Mouse (Mus musculus) common myeloid progenitor, adult 5-6 weeks (primary cell): Measurements from ENCODE around the gene Rars2. TPM values are rescaled to one million over a fixed set of nuclear protein-coding genes. Genes with fewer than 3 reads are reported as not detected.
"Not testable (repeated sequence)": the region's sequence is repeated elsewhere in the genome, so short reads cannot be mapped to it uniquely, and the experiment has no call there.

Experiments used
- ATAC-seq: replicated peaks from 2 replicates; pipeline ENCODE4 v1.8.0; 2016; ENCODE audit warnings: low read depth, mild to moderate bottlenecking, moderate TSS enrichment, inconsistent platforms; ENCODE audit not compliant: poor library complexity, severe bottlenecking
- total RNA-seq: library from RNA; stranded (forward); fragments of 200-1000, 187-1606 nt; gene quantifications from 2 replicates; pipeline ENCODE4 v1.2.3, GENCODE M21; 2017

The Rars2 gene
- total RNA-seq: 36.6 and 46.2 TPM in 2 replicates

DNA sequence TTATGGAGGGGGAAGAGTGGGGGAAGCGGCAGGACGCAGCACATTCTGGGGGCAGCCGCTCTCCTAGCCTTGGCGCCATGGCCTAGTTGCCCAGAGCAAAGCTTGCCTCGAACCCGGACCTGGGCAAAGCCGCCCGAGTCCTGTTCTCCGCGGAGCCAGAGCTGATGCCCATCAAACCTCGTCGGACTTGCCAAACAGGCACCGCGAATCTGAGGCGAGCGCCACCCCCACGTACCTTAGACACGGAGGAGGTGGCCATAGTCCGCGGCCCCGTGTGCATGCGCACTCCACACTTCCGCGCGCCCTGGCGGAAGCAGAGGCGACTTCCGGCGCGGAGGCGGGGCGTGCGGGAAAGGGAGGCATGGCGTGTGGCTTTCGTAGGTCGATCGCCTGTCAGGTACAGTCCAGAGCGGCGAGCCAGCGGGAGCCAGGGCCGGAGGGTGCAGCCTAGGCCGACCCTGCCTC, at the start of gene Rars2, which contains the start of gene Orc3:
Rars2 (plus strand) TSS at position 328 of the 465 bp plus-strand sequence.
Orc3 (minus strand) TSS at position 315 of the 465 bp plus-strand sequence.
- ATAC-seq: peak; percentile 98

- ATAC-seq: no peak
Measured at GRCm38 (mm10) chr4:34566226-34566625, 48.5 kb upstream of the Rars2 start.

- ATAC-seq: no peak
Measured at GRCm38 (mm10) chr4:34572876-34573275, 41.9 kb upstream of the Rars2 start.

- ATAC-seq: peak; percentile 73
Measured at GRCm38 (mm10) chr4:34577028-34577427, 37.7 kb upstream of the Rars2 start.

DNA sequence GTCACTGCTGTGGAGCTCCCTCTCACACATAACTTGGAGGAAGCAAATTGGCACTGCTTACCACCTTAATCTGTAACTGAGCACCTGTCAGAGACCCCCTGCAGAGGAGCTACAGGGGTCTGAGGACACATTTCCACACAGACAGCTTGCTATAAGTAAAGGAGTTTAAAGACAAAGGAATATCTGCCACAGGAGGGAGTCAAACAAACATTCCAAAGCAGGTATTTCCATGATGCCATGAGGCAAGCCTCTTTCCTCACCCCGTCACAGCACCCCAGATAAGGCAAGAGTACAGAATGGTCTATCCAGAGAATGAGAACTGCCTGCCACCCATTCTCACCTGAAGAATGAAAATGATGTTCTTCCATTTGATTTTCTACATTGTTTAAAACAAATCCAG, 35.5 kb upstream of the Rars2 start:
- no peak for ATAC-seq

GRCm38 (mm10) chr4:34581489-34581888, 33.3 kb upstream of the Rars2 start:
- ATAC-seq: not testable (repeated sequence)

DNA sequence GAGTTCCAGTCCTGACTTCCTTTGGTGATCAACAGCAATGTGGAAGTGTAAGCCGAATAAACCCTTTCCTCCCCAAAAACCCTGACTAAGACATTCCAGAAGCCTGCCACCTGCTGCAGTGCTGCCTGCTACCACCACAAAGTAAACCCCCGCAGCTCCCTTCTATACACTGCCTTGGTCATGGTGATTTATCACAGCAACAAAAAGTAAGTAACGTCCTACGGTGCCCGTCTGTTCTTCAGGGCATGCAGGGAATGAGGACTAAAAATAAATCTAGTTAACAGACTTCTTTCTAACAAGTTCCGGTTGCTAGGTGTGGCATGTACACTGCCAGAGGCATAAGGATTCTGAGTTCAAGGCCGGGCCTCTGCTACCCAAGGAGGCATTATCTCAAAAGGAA, 32.8 kb upstream of the Rars2 start:
- no peak for ATAC-seq

DNA sequence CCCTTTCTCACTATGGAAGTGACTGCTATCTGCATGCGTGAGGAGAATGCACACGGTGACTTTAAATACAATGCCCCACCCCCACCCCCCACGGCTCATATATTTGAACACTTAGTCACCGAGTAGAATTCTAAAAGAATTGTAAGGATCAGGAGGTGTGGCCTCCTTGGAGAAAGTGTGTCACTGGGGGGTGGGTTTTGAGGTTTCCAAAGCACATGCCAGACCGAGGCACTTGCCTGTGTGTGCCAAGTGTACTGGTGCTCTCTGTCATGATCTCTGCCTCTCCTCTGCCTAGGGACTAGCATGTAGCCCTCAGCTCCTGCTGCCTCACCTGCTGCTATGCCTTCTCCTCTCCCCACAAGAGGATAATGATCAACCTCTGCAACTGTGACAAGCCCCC, 32.3 kb upstream of the Rars2 start:
- no peak for ATAC-seq

DNA sequence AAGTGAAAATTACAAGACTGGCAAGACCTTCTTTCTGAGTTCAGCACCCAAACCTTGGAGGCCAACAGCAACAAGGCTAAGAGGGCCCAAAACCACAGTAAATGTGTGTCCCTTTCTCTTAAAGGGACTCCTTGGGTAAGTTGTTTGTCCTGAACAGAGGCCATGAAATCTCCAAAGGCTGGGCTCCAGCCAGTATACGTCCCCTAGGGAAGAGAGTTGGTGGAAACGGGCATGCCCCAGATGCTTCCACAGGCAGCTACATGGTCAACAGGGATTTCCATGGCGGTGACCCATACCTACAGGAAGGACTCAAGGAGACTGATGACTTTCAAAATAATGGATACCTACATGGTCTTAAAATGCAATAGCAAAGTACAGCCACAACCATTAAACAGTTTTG, 31.3 kb upstream of the Rars2 start:
- ATAC-seq: no peak

DNA sequence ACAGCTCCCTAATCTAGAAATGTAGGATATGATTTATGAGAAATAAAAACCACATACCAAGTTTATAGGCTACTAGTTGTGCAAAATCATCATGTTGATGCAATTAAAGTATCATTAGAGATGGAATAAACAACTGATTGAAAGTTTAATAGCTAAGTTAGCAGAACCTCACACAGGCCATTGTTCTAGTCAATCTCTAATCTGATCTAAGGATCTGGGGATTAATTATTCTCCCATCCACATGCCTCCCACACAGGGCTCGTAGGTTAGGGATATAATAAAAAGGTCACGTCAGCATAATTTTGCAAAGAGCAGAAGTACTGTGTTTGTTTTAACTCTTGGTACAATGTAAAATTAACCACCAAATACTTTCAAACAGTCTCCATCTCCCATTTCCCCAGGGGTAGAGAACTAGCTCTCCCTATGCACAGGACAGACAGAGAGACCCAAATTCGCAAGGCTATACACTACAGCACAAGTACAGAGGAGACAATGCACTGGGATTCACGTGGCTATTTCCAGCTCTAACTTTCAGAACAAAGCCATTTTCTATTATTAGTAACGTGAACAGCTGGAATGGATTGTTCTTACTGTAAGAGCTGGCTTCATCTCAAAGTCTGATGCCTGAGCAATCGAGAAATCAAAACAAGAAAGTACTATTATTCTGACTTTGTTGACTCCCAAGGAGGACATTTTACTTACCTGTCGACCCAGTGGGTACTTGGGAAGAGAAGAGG, 29.7 kb upstream of the Rars2 start:
- no peak for ATAC-seq

GRCm38 (mm10) chr4:34603123-34603522, 11.6 kb upstream of the Rars2 start:
- no peak for ATAC-seq

DNA sequence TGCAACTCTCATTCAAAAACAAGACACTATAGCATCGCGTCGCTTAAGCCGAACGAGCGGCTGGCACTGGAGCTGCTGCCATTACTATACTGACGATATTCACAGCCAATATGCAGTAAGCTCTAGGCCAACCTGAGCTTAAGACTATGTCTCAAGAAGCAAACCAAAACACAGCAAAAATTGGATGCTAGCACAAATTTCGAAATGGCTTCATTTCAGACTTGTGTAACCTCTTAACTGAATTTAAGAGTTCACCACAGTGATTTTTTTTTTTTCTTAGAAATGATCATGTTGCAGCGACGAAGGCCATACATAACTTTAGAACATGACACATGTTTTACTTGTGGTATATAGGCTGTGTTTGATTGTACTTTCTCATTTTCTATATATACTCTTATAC, 8.1 kb upstream of the Rars2 start:
- ATAC-seq: no peak

- ATAC-seq: no peak
Measured at GRCm38 (mm10) chr4:34613571-34614145, 1.1 kb upstream of the Rars2 start.

GRCm38 (mm10) chr4:34615303-34615702, 546 bp downstream of the Rars2 start:
- peak; percentile 13; the same call in 1 of the 2 replicates for ATAC-seq

DNA sequence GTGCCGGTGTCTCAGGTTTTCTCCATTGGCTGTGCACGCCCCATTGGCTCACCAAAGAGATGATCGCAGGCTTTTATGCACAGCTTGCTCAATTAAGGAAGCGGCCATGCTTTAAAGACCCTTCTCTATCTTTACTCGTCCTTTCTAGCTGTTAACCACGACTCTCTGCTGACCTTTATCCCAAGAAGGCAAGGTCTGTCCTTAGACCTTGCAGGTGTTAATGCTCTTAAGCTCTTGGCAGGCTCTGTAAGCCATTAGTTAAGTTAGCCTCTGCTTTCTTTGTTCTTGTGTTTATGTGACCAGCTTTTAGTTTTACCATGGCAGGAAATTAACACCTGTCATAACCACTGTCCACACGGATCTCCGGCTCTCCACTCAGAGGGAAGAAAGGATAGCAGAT, 1.4 kb downstream of the Rars2 start:
- ATAC-seq: no peak

DNA sequence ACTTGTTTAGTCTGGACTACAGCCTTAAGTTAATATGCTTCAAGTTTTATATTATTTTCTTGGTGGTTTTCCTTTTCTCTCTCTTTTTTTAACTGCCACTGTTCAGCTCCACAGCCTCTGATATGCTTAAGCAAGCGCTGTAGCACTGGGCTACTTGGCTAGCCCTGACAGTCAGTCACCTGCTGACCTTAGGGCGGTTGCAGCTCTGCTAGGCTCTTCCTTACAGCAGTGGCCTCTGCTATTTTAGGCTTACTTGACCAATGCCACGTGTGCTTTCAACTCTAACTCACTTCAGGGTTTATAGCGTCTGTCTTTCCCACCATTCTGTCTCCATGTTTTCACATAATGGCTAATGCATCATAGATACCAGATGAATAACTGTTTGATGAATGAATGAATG, 10.8 kb downstream of the Rars2 start:
- no peak for ATAC-seq

DNA sequence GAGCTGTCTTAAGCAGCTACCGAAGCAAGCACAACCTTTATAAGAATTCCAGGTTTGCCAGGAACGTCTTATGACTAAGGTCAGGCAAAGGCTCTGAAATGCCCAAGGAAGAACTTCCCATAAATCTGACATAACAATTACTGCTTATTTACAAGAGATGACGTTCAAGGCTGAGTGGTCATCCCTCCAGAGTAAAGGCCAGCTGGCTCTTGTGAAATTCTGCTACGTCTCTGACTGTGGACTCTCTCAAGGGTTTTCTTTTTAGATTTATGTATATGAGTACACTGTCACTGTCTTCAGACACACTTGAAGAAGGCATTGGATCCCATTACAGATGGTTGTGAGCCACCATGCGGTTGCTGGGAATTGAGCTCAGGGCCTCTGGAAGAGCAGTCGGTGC, 11.6 kb downstream of the Rars2 start:
- ATAC-seq: no peak

- no peak for ATAC-seq
Measured at GRCm38 (mm10) chr4:34629956-34630355, 15.2 kb downstream of the Rars2 start.

- no peak for ATAC-seq
Measured at GRCm38 (mm10) chr4:34634129-34634528, 19.4 kb downstream of the Rars2 start.

- ATAC-seq: no peak
Measured at GRCm38 (mm10) chr4:34636036-34636435, 21.3 kb downstream of the Rars2 start.

DNA sequence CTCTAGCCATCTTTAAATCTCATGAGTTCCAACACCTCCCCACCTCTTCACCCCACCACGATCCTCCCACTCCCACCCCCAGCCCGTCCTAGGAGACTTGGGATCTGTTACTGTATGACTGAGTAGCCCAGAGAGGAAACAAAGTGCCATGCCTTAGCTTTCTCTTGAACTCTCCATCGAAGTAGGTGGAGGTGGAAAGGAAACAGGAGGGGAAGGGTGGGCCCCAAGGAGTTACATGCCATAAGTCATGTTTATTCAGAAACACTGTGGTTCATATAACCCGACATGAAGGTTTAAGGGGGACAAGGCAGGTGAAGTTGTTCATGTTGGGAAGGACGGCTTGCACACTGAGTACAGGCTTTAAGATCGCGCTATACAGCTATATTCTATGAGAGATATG, 22.6 kb downstream of the Rars2 start:
- ATAC-seq: no peak

GRCm38 (mm10) chr4:34637851-34638250, 23.1 kb downstream of the Rars2 start:
- ATAC-seq: no peak
